Mouse (Mus musculus) thymus, postnatal 10 days (tissue): ENCODE data around the gene Taf3.

ENCODE experiments used
- DNase-seq, 2 experiments: peaks; one replicate each; pipeline ENCODE4 v3.0.0; 2021; ENCODE audit warnings: low spot score in 2 of 2

The Taf3 gene

GRCm38 (mm10) chr2:10048461-10048860 is at the start of gene Taf3:
Gene Taf3 (minus strand): TSS chr2:10048596.
- peak; percentile 89 to 92 for DNase-seq

GRCm38 (mm10) chr2:10094327-10095100 is 46.1 kb upstream of the Taf3 start:
- DNase-seq: no peak

GRCm38 (mm10) chr2:10087256-10087850 is 39.0 kb upstream of the Taf3 start:
- no peak for DNase-seq

- no peak for DNase-seq
Observed at GRCm38 (mm10) chr2:10082737-10083136, 34.3 kb upstream of the Taf3 start.

DNA sequence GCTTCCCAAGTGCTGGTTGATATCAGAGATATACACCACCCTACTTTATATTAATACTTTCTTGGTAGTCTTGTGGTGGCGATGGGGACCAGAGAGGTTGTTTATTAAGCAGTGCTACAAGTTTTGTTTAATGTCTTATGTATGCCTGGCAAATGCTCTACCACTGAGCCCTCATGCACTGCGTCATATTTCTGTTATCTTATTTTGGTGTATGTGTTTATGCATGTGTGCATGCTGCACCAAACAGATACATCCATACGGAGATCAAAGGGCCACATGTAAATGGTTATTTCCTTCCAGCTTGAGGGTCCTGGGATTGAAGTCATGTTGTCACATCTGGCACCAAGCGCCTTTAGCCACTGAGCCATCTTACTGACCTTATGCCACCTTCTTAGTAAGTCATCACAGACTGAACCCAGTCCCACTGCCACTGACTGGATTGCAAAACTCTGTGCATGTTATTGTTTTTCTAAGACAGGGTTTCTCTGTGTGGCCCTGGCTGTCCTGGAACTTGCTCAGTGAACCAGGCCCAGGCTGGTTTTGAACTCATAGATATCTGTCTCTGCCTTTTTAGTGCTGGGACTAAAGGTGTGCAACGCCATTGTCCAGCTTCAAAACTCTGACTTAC is 33.2 kb upstream of the Taf3 start:
- DNase-seq: no peak

- peak; percentile 95 to 97 for DNase-seq
Observed at GRCm38 (mm10) chr2:10080310-10081010, 32.1 kb upstream of the Taf3 start, which contains the start of the genes Atp5c1 and Kin. Gene Atp5c1 (minus strand): TSS chr2:10080510. Gene Kin (plus strand): TSS chr2:10080593.

- no peak for DNase-seq
Observed at GRCm38 (mm10) chr2:10079745-10080309, 31.4 kb upstream of the Taf3 start.

- no peak for DNase-seq
Observed at GRCm38 (mm10) chr2:10076675-10077074, 28.3 kb upstream of the Taf3 start.

- DNase-seq: no peak
Observed at GRCm38 (mm10) chr2:10074470-10074869, 26.1 kb upstream of the Taf3 start.

GRCm38 (mm10) chr2:10071751-10072150 is 23.4 kb upstream of the Taf3 start:
- DNase-seq: no peak

DNA sequence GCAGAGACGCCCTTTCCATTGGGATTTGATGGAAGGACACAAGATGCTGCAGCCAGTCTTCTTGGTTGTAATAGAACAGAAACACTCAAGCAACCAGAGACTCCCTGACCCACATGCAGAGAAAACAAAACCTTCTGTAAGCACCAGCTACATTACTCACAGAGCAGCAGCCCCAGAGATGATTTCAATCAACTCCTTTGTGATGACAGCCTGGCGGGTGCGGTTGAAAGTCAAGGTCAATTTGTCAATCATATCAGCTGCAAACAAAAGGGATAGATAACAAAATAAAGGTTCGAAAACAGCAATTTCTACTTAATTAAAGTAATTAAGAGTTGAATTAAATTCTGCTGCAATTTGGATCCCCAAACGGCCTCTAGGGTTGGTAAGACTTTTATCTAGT is 10.4 kb upstream of the Taf3 start:
- DNase-seq: no peak

- DNase-seq: no peak
Observed at GRCm38 (mm10) chr2:10051996-10052395, 3.6 kb upstream of the Taf3 start.

- no peak for DNase-seq
Observed at GRCm38 (mm10) chr2:10050878-10051277, 2.5 kb upstream of the Taf3 start.

DNA sequence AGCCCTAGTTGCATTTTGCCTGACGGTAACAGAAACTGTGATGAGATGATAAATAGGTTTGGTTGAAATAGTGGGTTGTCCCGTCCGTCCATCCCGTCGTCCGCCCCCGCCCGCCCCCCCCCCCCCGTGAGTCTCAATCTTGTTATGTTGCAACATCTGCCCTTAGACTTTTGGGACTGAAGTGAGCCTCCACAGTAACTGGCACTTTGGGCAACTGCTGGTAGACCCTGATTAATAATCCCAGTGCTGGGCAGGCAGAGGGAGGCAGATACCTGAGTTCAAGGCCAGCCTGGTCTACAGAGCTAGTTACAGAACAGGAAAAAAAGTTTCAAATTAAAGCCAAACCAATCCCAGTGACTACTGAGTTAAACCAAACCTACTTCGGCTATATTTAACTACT is 1.1 kb upstream of the Taf3 start:
- DNase-seq: no peak

DNA sequence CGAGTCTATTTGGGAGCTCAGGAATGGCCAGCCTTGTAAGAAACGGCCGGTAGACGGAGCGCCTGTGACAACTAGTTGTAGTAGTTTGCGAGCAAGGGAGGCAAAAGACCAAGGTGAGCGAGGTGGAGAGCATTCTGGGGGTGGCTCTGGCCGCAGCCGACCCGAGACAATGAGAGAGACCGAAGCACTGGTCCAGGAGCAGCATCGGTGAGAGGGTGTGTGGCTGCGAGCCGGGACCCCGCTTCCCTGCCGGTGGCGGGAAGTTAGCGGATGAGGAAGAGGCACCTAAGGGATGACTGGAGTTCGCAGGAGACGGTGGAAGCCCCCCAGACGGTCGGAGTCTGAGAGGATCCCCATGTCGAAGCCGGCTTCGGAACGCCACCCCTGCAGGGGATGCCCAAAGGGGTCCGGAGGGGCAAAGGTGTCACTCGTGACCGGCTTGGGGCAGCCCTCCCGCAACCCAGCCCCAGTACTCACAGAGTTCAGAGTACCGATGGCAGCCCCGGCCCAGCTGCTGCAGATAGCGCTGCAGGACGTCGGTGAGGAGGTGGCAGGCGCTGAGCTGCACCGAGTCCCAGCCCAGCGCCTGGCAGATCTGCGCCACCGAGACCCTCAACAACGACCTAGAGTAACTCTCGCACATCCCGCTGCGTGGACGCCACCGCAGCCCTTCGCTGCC is 499 bp downstream of the Taf3 start:
- peak; percentile 29 to 44 for DNase-seq

DNA sequence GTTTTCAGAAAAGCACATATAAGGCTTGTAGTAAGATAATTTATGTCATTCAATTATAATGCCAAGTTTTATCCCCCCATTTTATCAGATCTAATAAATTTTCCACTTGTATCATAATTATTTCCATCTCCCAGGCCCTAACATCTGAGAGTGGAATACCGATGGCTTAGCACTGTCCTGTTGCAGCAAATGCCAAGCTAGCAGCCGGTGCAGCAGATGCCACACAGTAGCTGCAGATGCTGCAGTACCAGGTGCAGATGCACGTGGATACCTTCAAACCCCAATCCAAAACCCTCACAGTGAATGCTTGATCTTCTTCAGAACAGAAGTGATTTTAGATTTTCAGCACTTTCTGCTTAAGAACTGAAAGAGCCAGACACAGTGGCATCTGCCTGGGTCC is 13.4 kb downstream of the Taf3 start:
- DNase-seq: no peak

GRCm38 (mm10) chr2:10033684-10034083 is 14.7 kb downstream of the Taf3 start:
- no peak for DNase-seq

DNA sequence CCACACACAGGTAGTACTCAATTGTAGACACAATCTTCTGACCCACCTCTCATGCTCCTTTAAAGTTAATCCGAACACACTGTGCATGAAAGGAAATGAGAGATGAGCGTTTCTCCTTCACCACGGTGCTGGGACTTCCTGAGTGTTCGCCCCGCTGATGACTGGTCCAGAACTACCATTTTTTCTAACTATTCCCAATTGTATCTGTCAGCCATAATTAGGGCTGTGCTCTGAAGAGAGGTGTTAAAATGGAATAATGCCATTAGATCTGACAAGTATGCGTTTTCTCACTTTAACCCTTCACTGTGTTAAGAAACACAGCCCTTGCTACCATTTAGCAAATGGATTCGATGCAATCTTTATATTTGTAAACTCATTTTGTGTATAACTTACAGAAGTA is 18.6 kb downstream of the Taf3 start:
- DNase-seq: no peak

- no peak for DNase-seq
Observed at GRCm38 (mm10) chr2:10024264-10024663, 24.1 kb downstream of the Taf3 start.

GRCm38 (mm10) chr2:10021296-10021695 is 27.1 kb downstream of the Taf3 start:
- no peak for DNase-seq

DNA sequence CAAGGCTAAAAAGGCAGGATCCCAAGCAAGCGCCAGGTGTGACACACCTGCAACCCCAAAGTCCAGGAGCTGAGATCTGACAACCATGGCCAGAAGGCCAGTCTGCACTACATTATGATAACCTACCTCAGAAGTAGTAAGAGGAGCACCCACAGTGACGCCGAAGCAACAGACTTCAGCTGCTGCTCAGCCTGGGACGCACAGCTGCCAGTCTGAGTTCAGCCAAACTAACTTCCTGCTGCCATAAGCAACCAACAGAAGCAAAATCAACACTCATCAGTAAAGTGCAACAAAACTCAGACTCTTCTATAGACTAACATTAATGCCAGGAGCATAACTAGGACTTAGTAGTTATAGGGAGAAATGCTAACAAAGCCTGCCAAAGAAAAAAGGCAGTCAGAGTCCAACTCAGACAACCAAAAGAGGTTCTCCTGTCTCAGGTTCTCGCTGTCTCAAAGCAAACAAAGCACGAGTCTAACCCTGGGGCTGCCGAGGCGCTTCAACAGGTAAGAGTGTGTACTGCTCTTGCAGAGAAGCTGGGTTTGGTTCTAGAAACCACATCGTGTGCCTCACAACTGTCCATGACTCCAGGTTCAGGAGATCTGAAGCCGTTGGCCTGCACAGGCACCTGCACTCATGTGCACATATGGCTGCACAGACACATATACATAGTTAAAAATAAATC is 33.3 kb downstream of the Taf3 start:
- DNase-seq: peak; percentile 44 to 50
